Mouse (Mus musculus) embryonic facial prominence, embryonic 15.5 days (tissue): ENCODE measurements at regions not wholly inside any gene's neighbourhood (a gene's known extent, or its start where the extent isn't known, plus 50 kb on each side); places are given as distances from the start of the nearest gene placed in this dataset.

Experiments
- ATAC-seq: fragments of 200-750 bp; cut with Nextera tagmentation; 2 replicates; pipeline ENCODE4 v1.8.0; 2017; ENCODE audit warnings: low read depth, moderate TSS enrichment; ENCODE audit not compliant: insufficient number of reproducible peaks, low FRiP score, low TSS enrichment
- H3K27ac ChIP-seq: fragments of 300-500 bp; sonication (generic); replicated peaks from 2 replicates; pipeline ENCODE4 v1.5.1; 2015; ENCODE audit warnings: mild to moderate bottlenecking, inconsistent platforms
- H3K27me3 ChIP-seq: fragments of 300-500 bp; sonication (generic); 2 replicates; pipeline ENCODE4 v1.6.1; 2015; ENCODE audit warnings: inconsistent platforms
- H3K36me3 ChIP-seq: fragments of 300-500 bp; sonication (generic); 2 replicates; pipeline ENCODE4 v1.6.1; 2015; ENCODE audit warnings: mild to moderate bottlenecking, inconsistent platforms
- H3K4me1 ChIP-seq: fragments of 300-500 bp; sonication (generic); 2 replicates; pipeline ENCODE4 v1.6.1; 2015; ENCODE audit warnings: inconsistent platforms
- H3K4me2 ChIP-seq: fragments of 300-500 bp; sonication (generic); replicated peaks from 2 replicates; pipeline ENCODE4 v1.6.1; 2015; ENCODE audit warnings: mild to moderate bottlenecking, inconsistent platforms
- H3K4me3 ChIP-seq: fragments of 300-500 bp; sonication (generic); replicated peaks from 2 replicates; pipeline ENCODE4 v1.5.1; 2015; ENCODE audit warnings: mild to moderate bottlenecking, inconsistent platforms
- H3K9ac ChIP-seq: fragments of 300-500 bp; sonication (generic); 2 replicates; pipeline ENCODE4 v1.6.1; 2015; ENCODE audit warnings: inconsistent platforms
- H3K9me3 ChIP-seq: fragments of 300-500 bp; sonication (generic); replicated peaks from 2 replicates; pipeline ENCODE4 v1.6.1; 2016; ENCODE audit warnings: inconsistent platforms
- WGBS: fragments of 180-500 bp; shearing (Covaris S2); methylation state at CpG from one replicate; pipeline ENCODE4 v1.1.7; 2015; 5-methylcytosine and 5-hydroxymethylcytosine counted together

DNA sequence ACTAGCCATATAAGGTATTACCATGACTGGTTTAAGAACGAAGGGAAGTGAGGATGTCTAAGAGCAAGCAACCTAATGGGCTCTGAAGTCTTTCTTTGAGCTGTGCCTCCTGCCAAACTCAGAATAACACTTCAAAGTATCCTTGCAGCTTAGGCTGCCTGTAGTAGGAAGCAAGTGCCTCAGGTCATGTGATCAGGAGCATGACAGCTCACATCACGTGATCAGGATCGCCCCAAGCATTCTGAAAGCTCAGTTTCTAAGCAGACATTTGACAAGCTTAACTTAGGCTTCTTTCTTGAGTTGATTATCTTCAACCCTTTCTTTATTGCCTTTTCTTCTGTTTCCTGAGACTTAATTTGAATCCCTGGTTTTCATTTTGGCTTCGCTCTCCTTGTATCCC is 462.4 kb upstream of the Gcfc2 start:
- no peak for ATAC-seq
- Histone ChIP-seq H3K4me2 (no peak overlapping the region), H3K4me3 (no peak overlapping the region), H3K9ac (no peak overlapping the region), H3K27me3 (no peaks in the 10 kb centered on the region), H3K9me3 (no peaks in the 10 kb centered on the region), H3K36me3 (no peaks in the 10 kb centered on the region), H3K4me1 (no peaks in the 10 kb centered on the region), H3K27ac (no peak overlapping the region)
- WGBS: 67% methylated on average over 4 of the region's 4 CpGs

DNA sequence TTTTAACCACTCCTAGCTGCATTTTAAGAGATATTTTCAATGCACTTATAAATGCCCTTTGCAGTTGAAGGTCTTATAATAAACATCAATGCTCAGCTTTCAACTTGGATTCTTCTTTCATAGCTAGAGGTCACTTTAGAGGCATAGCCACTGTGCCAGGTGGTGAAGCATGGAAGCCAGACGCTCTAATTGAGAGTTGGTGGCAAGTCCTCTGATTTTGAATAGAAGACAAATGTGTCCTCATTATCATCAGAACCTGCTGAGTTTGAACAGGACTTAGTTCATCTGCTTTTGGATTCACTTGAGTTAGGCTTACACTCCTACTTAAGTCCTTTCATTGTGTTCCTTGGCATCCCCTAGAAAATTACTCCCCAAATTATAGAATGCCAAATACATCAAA is 459.0 kb upstream of the Gcfc2 start:
- Histone ChIP-seq H3K4me3 (no peak overlapping the region), H3K4me1 (no peaks in the 10 kb centered on the region), H3K9me3 (no peaks in the 10 kb centered on the region), H3K36me3 (no peaks in the 10 kb centered on the region), H3K27ac (no peak overlapping the region), H3K27me3 (no peaks in the 10 kb centered on the region), H3K9ac (no peak overlapping the region), H3K4me2 (no peak overlapping the region)
- ATAC-seq: no peak
- 68% methylated on average over 1 of the region's 1 CpGs for WGBS

DNA sequence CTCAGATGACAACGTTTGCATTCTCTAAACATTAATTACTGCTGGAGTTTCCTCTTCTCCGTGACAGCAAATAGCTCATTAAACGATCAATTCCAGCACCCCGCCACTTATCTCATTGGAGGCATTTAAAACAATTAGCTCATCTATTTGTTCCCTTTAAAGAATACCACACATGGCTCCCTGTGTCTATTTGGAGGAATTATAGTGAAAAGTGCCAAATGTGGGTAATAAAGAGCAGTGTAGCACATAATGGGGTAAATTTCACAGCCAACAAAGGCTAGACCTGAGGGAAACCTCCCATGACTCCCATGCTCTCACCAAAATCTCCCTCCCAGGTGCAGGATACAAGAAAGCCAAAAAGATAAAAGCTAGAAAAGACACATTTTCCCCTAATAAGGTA is 456.9 kb upstream of the Gcfc2 start:
- Histone ChIP-seq H3K27ac (no peak overlapping the region), H3K4me2 (no peak overlapping the region), H3K4me1 (no peaks in the 10 kb centered on the region), H3K36me3 (no peaks in the 10 kb centered on the region), H3K9me3 (no peaks in the 10 kb centered on the region), H3K9ac (no peak overlapping the region), H3K4me3 (no peak overlapping the region), H3K27me3 (no peaks in the 10 kb centered on the region)
- ATAC-seq: no peak
- 53% methylated on average over 4 of the region's 4 CpGs for whole genome bisulfite sequencing

DNA sequence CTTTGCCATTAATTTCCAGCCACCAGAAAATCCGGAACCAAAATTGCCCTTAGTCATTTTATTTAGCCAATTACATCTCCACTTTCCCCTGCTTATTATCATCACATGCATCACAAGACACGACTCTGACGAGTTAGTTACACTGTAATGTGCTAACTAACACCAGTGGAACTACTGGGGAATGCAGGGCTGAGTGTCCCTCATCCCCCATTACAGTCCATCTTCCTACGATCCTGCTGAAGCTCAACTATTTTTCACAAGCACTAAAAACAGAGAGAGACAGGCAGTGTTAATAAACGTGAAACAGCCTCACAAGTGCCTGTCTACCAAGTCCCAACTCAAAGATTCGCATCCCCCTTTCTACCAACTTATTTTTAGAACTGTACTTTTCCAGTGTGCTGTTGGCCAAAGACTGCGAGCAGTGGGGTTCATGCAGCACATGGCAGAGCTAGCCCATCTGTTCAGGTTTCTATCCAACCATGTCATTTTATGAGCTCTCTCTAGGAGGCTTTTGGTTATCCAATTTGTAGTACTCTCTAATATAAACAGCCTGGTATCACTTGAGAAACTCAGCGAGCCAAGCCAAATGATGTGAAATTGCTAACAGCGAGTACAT is 452.0 kb upstream of the Gcfc2 start:
- Histone ChIP-seq H3K27me3 (no peaks in the 10 kb centered on the region), H3K27ac (no peak overlapping the region), H3K4me3 (no peak overlapping the region), H3K4me2 (no peak overlapping the region), H3K36me3 (no peaks in the 10 kb centered on the region), H3K9me3 (no peaks in the 10 kb centered on the region), H3K9ac (no peak overlapping the region), H3K4me1 (no peaks in the 10 kb centered on the region)
- WGBS: 60% methylated on average over 9 of the region's 9 CpGs
- ATAC-seq: no peak

DNA sequence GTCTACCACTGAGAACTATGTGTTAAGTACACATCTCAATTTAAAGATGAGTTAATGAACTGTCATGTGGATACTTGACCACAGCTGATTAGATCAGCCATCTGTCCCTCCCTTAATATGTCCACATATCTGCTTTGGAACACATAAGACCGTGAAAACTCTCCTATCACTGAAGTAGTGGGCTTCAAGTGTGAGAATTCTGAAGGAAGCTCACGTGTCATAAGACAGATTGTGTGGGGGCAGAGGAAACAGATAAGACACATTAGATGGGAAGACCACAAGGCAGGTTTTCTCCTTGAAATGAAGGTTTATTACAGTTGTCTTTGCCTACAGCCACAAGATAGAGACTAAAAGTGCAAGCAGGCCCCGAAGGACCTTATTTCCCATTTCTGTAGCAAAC is 451.0 kb upstream of the Gcfc2 start:
- no peak overlapping the region for H3K4me3 ChIP-seq
- no peaks in the 10 kb centered on the region for H3K27me3 ChIP-seq
- H3K9ac ChIP-seq: no peak overlapping the region
- WGBS: 74% methylated on average over 3 of the region's 3 CpGs
- no peaks in the 10 kb centered on the region for H3K9me3 ChIP-seq
- H3K27ac ChIP-seq: no peak overlapping the region
- H3K36me3 ChIP-seq: no peaks in the 10 kb centered on the region
- ATAC-seq: no peak
- H3K4me2 ChIP-seq: no peak overlapping the region
- no peaks in the 10 kb centered on the region for H3K4me1 ChIP-seq

DNA sequence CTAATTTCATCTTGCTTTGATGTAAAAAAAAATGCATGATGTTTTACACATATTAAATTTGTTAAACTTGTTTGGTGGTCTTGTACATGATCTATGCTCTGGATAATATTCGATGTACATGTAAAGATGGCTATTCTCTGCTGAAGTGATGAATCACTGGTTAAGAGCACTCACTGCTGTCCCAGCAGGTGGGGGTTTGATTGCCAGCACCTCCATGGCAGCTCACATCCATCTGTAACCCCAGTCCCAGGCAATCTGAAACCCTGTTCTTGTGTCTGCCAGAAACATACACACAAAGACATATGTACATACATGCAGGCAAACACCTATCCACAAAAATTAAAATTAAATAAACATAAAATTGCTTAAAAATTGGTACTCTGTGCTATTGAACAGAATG is 448.7 kb upstream of the Gcfc2 start:
- no peak overlapping the region for H3K27ac ChIP-seq
- no peaks in the 10 kb centered on the region for H3K9me3 ChIP-seq
- no peaks in the 10 kb centered on the region for H3K27me3 ChIP-seq
- 89% methylated on average over 1 of the region's 1 CpGs for WGBS
- no peak for ATAC-seq
- H3K36me3 ChIP-seq: no peaks in the 10 kb centered on the region
- no peak overlapping the region for H3K9ac ChIP-seq
- H3K4me2 ChIP-seq: no peak overlapping the region
- H3K4me1 ChIP-seq: no peaks in the 10 kb centered on the region
- H3K4me3 ChIP-seq: no peak overlapping the region

DNA sequence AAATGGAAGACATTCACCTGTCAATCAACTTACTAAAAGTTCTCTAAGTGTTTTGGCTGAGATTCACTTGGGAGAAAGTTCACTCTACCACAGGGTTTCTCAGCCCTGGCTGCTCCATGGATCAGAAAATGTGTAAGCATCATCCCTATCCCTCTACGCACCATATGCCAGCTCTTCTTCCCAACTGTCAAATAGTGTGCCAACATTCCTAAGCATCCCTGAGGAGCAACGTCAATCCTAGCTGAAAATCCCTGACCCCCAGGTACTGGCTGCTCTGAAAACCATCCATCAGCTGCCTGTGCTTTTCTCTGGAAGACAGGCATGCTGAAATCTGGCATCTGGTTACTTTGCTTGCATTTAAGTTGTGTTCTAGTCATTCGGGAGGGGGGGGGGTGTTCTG is 436.5 kb upstream of the Gcfc2 start:
- H3K9me3 ChIP-seq: no peaks in the 10 kb centered on the region
- no peaks in the 10 kb centered on the region for H3K27me3 ChIP-seq
- no peak overlapping the region for H3K9ac ChIP-seq
- ATAC-seq: no peak
- no peaks in the 10 kb centered on the region for H3K36me3 ChIP-seq
- no peak overlapping the region for H3K27ac ChIP-seq
- 54% methylated on average over 3 of the region's 3 CpGs for WGBS
- H3K4me2 ChIP-seq: no peak overlapping the region
- no peaks in the 10 kb centered on the region for H3K4me1 ChIP-seq
- H3K4me3 ChIP-seq: no peak overlapping the region

DNA sequence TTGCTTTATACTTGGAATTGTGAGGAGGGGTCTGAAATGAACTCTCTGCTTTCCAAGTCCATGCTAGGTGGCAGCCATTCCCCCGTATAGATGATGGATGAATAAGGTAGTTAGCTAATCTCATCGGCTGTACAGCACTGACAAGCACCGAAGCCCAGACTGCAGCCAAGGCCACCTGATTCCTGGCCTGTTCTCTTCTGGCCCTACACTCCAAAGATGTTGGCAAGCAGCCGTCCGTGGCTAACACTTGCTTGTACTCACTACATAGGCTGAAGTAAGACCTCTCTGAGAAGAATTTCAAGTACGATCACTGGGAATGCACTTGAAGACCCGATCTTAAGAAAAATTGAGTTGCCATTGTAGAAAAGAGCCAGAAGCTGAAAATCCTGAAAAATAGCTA is 427.2 kb upstream of the Gcfc2 start:
- H3K9me3 ChIP-seq: no peaks in the 10 kb centered on the region
- no peak overlapping the region for H3K9ac ChIP-seq
- ATAC-seq: no peak
- WGBS: 90% methylated on average over 7 of the region's 7 CpGs
- H3K4me2 ChIP-seq: no peak overlapping the region
- no peaks in the 10 kb centered on the region for H3K27me3 ChIP-seq
- H3K27ac ChIP-seq: no peak overlapping the region
- no peaks in the 10 kb centered on the region for H3K36me3 ChIP-seq
- H3K4me3 ChIP-seq: no peak overlapping the region
- no peaks in the 10 kb centered on the region for H3K4me1 ChIP-seq

DNA sequence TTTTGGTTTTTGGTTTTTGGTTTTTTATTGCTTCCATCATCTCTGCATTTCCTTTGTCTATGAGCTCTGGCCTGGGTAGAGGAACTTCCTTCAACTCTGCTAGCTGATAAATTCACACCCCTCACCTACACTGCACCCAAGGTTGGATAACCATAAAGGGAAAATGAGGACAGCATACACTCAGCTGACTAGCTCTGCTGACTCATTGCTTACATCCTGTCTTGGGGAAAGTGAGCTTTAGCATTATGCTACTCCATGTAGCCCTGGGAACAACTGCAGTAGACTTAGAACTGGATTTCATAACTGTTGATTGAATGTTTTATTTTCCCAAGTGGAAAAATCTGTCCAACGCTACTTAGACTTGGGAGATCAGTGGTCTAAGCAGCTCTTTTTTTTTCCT is 406.3 kb upstream of the Gcfc2 start:
- no peak overlapping the region for H3K4me3 ChIP-seq
- H3K36me3 ChIP-seq: no peaks in the 10 kb centered on the region
- H3K27ac ChIP-seq: no peak overlapping the region
- no peak overlapping the region for H3K9ac ChIP-seq
- no peaks in the 10 kb centered on the region for H3K4me1 ChIP-seq
- ATAC-seq: no peak
- H3K4me2 ChIP-seq: no peak overlapping the region
- no peaks in the 10 kb centered on the region for H3K27me3 ChIP-seq
- no peaks in the 10 kb centered on the region for H3K9me3 ChIP-seq
- 68% methylated on average over 1 of the region's 1 CpGs for WGBS

DNA sequence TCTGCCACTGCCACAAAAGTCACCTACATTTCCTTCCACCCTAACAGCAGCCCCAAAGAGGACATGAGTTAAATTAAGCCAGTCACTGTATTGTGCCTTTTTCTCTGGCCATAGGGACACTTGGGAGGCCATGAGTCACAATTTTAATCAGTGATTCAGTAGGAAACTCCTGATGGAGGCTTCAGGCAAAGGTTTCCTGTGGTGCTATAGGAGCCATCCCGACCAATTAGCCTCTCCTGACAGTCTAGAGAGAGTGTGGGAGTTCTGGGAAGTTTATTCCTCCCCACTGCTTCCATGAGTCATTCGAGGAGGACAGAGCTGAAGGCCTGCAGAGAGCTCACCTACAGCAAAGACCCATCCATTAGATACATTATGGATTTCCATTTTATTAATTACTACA is 361.2 kb upstream of the Gcfc2 start:
- Histone ChIP-seq H3K4me1 (no peaks in the 10 kb centered on the region), H3K9ac (no peak overlapping the region), H3K9me3 (no peaks in the 10 kb centered on the region), H3K36me3 (no peaks in the 10 kb centered on the region), H3K4me3 (no peak overlapping the region), H3K27me3 (no peaks in the 10 kb centered on the region), H3K4me2 (no peak overlapping the region), H3K27ac (no peak overlapping the region)
- ATAC-seq: no peak
- 57% methylated on average over 2 of the region's 2 CpGs for WGBS

DNA sequence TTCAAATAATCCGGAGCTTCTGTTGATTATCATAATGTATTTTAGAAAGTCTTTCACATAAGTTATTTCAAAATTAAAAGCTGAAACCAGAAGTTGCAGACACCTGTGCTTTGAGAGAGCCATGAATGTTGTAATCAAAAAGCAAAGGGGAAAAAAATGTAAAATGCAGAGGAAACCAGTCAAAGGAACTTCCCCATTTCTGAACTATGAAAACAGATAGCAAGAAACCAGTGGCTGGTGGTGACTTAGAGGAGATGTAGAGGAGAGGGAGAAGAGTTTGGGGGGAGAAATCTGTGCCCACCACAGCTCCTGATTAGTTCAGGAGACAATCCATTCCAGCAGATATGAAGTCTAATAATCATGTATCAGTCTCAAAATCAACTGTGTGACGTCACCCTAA is 360.3 kb upstream of the Gcfc2 start:
- Histone ChIP-seq H3K9me3 (no peaks in the 10 kb centered on the region), H3K27me3 (no peaks in the 10 kb centered on the region), H3K4me3 (no peak overlapping the region), H3K9ac (no peak overlapping the region), H3K27ac (no peak overlapping the region), H3K4me2 (no peak overlapping the region), H3K36me3 (no peaks in the 10 kb centered on the region), H3K4me1 (no peaks in the 10 kb centered on the region)
- 84% methylated on average over 2 of the region's 2 CpGs for WGBS
- no peak for ATAC-seq

DNA sequence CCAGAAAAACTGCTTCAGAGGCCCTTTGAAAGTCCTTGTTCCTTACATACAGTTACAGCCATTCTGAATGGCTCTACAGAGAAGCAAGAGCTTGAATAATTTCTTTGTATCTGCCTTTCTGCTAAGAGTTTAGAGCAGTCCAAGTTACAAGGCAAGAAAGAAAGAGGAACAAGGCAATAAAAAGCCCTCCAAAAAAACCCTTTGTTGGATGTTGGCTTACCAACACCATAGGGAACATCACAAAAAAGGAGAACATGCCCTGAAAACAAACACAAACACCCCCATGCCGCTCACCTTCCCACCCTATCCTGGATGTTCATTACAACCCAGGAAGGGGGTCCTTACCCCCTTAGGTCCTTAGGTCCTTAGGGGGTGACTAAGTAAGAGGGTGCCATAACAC is 359.2 kb upstream of the Gcfc2 start:
- H3K4me1 ChIP-seq: no peaks in the 10 kb centered on the region
- no peak overlapping the region for H3K4me3 ChIP-seq
- no peak overlapping the region for H3K27ac ChIP-seq
- no peaks in the 10 kb centered on the region for H3K36me3 ChIP-seq
- no peaks in the 10 kb centered on the region for H3K9me3 ChIP-seq
- H3K27me3 ChIP-seq: no peaks in the 10 kb centered on the region
- ATAC-seq: no peak
- 97% methylated on average over 1 of the region's 1 CpGs for WGBS
- H3K9ac ChIP-seq: no peak overlapping the region
- no peak overlapping the region for H3K4me2 ChIP-seq
